Mouse (Mus musculus): ENCODE results near the gene Pip5k1c. TPM values are rescaled to one million over a fixed set of nuclear protein-coding genes. Genes with fewer than 3 reads are reported as not detected.
A peak's percentile ranks its signal among the peaks of the same experiment; 100 is the strongest.

Gene Pip5k1c
- total RNA-seq, 2 experiments from 2014 or later, result 419 to 450 TPM

GRCm38 (mm10) chr10:81299585-81300351 is 7.0 kb downstream of the Pip5k1c start:
- no peak for DNase-seq (ENCODE audit: low spot score in 2 of 2)
- intact Hi-C loops (cut with DNase I), result no loop called here

- intact Hi-C loops (cut with DNase I), result no loop called here
- DNase-seq (ENCODE audit: low spot score in 2 of 2), result no peak
Measured at GRCm38 (mm10) chr10:81300352-81300907, 7.7 kb downstream of the Pip5k1c start.

- intact Hi-C loops (cut with DNase I), result no loop called here
- DNase-seq (ENCODE audit: low spot score in 2 of 2), result no peak
Measured at GRCm38 (mm10) chr10:81301321-81301720, 8.6 kb downstream of the Pip5k1c start.

GRCm38 (mm10) chr10:81302288-81302687 is 9.5 kb downstream of the Pip5k1c start:
- DNase-seq (ENCODE audit: low spot score in 2 of 2), result no peak
- intact Hi-C loops (cut with DNase I), result no loop called here

GRCm38 (mm10) chr10:81302781-81303218 is 10.0 kb downstream of the Pip5k1c start:
- peak; percentile 80 for DNase-seq (ENCODE audit: low spot score in 2 of 2)
- intact Hi-C loops (cut with DNase I), result no loop called here

GRCm38 (mm10) chr10:81303258-81303657 is 10.5 kb downstream of the Pip5k1c start:
- intact Hi-C loops (cut with DNase I), result no loop called here
- no peak for DNase-seq (ENCODE audit: low spot score in 2 of 2)

- intact Hi-C loops (cut with DNase I), result loop anchor here (2.0 kb wide), 1 partner anchor 15 kb away; no protein-coding TSS in a partner anchor
- no peak for DNase-seq (ENCODE audit: low spot score in 2 of 2)
Measured at GRCm38 (mm10) chr10:81303761-81304160, 11.0 kb downstream of the Pip5k1c start.

- DNase-seq (ENCODE audit: low spot score in 2 of 2), result no peak
- intact Hi-C loops (cut with DNase I), result loop anchor here (2.0 kb wide), 1 partner anchor 16 kb away; no protein-coding TSS in a partner anchor
Measured at GRCm38 (mm10) chr10:81304597-81305238, 12.0 kb downstream of the Pip5k1c start.

GRCm38 (mm10) chr10:81305663-81306062 is 12.9 kb downstream of the Pip5k1c start:
- no peak for DNase-seq (ENCODE audit: low spot score in 2 of 2)

GRCm38 (mm10) chr10:81306173-81306668 is 13.5 kb downstream of the Pip5k1c start:
- intact Hi-C loops (cut with DNase I), result no loop called here
- no peak for DNase-seq (ENCODE audit: low spot score in 2 of 2)

More at GRCm38 (mm10) chr10:81305663-81306062, 12.9 kb downstream of the Pip5k1c start:
- intact Hi-C loops (cut with DNase I), result loop anchor here (2.0 kb wide), 1 partner anchor 17 kb away; no protein-coding TSS in a partner anchor

- peak; percentile 69 to 79 for DNase-seq (ENCODE audit: low spot score in 2 of 2)
Measured at GRCm38 (mm10) chr10:81306837-81307682, 14.3 kb downstream of the Pip5k1c start.

GRCm38 (mm10) chr10:81309571-81309970 is 16.8 kb downstream of the Pip5k1c start:
- no peak for DNase-seq (ENCODE audit: low spot score in 2 of 2)
- intact Hi-C loops (cut with DNase I), result no loop called here

More at GRCm38 (mm10) chr10:81306837-81307682, 14.3 kb downstream of the Pip5k1c start:
- intact Hi-C loops (cut with DNase I), result no loop called here

- intact Hi-C loops (cut with DNase I), result no loop called here
- no peak for DNase-seq (ENCODE audit: low spot score in 2 of 2)
Measured at GRCm38 (mm10) chr10:81313581-81313980, 20.8 kb downstream of the Pip5k1c start.

- intact Hi-C loops (cut with DNase I), result no loop called here
- no peak for DNase-seq (ENCODE audit: low spot score in 2 of 2)
Measured at GRCm38 (mm10) chr10:81314201-81314600, 21.4 kb downstream of the Pip5k1c start.

- intact Hi-C loops (cut with DNase I), result no loop called here
- no peak for DNase-seq (ENCODE audit: low spot score in 2 of 2)
Measured at GRCm38 (mm10) chr10:81315587-81315986, 22.8 kb downstream of the Pip5k1c start.

GRCm38 (mm10) chr10:81316338-81317060 is 23.7 kb downstream of the Pip5k1c start:
- no peak for DNase-seq (ENCODE audit: low spot score in 2 of 2)
- intact Hi-C loops (cut with DNase I), result no loop called here

- intact Hi-C loops (cut with DNase I), result no loop called here
- no peak for DNase-seq (ENCODE audit: low spot score in 2 of 2)
Measured at GRCm38 (mm10) chr10:81317273-81317672, 24.5 kb downstream of the Pip5k1c start.

- intact Hi-C loops (cut with DNase I), result no loop called here
- no peak for DNase-seq (ENCODE audit: low spot score in 2 of 2)
Measured at GRCm38 (mm10) chr10:81318589-81319329, 26.0 kb downstream of the Pip5k1c start.

All from left cerebral cortex, postnatal 36 days (tissue).